Mouse (Mus musculus): ENCODE data around the gene Wdsub1. TPM values are rescaled to one million over a fixed set of nuclear protein-coding genes. Genes with fewer than 3 reads are reported as not detected.

Wdsub1 gene
- polyA plus RNA-seq (2015; fragmentation: Nextera tagmentation; extraction: Ambion mirVana) = 42.3 and 44.6 TPM in 2 replicates

- H3K27ac ChIP-seq (ENCODE audit: low read length) = peak within 1 kb of the TSS; percentile 82
- peak within 1 kb of the TSS; percentile 72 for H3K9ac ChIP-seq (replicated peaks; ENCODE audit: low read depth)
- H3K4me2 ChIP-seq (replicated peaks; ENCODE audit: low read depth, low read length) = peak within 1 kb of the TSS; percentile 75
- H3K4me3 ChIP-seq (ENCODE audit: low read depth, low read length) = peak within 1 kb of the TSS; percentile 92
- H3K27me3 ChIP-seq (replicated peaks; ENCODE audit: insufficient read depth, low read length) = no peaks in the 10 kb centered on the region
- WGBS = 2% methylated on average over 57 of the region's 57 CpGs
- DNase-seq (ENCODE audit: low spot score) (peak; percentile 98), ATAC-seq (peak; percentile 99)
- TF ChIP-seq CTCF (IDR thresholded peaks at IDR 0.05) (peak; percentile 52), EP300 (IDR thresholded peaks at IDR 0.05) (0 out of 2 replicates have a peak, but pooled peaks have one; percentile 7)
- H3K4me1 ChIP-seq (ENCODE audit: insufficient read depth, low read depth, low read length) = 0 out of 2 replicates have a peak, but pooled peaks cover 4% of the 10 kb centered on the region
- no peaks in the 10 kb centered on the region for H3K9me3 ChIP-seq (ENCODE audit: low read length)
- no peaks in the 10 kb centered on the region for H3K36me3 ChIP-seq (ENCODE audit: insufficient read depth, low read length)
These were observed at the start of gene Wdsub1 for GRCm38 (mm10) chr2:59881831-59882741. TSS of gene Wdsub1 (minus strand) at chr2:59882591.

- WGBS = 88% methylated on average over 11 of the region's 11 CpGs
- DNase-seq (ENCODE audit: low spot score) (no peak), ATAC-seq (no peak)
- Histone ChIP-seq H3K9me3 (ENCODE audit: low read length) (no peaks in the 10 kb centered on the region), H3K36me3 (ENCODE audit: insufficient read depth, low read length) (peaks cover 40% of the 10 kb centered on the region; the same call in 1 of the 2 replicates), H3K27ac (ENCODE audit: low read length) (no peak overlapping the region), H3K4me1 (ENCODE audit: insufficient read depth, low read depth, low read length) (no peaks in the 10 kb centered on the region), H3K4me2 (replicated peaks; ENCODE audit: low read depth, low read length) (no peak overlapping the region), H3K27me3 (replicated peaks; ENCODE audit: insufficient read depth, low read length) (no peaks in the 10 kb centered on the region), H3K9ac (replicated peaks; ENCODE audit: low read depth) (no peak overlapping the region), H3K4me3 (ENCODE audit: low read depth, low read length) (no peak overlapping the region)
- no peak for TF ChIP-seq EP300 (IDR thresholded peaks at IDR 0.05)
- TF ChIP-seq CTCF (IDR thresholded peaks at IDR 0.05) = no peak
These were observed 31.2 kb upstream of the Wdsub1 start for GRCm38 (mm10) chr2:59913610-59914009.

- H3K4me3 ChIP-seq (ENCODE audit: low read depth, low read length) = no peak overlapping the region
- no peak overlapping the region for H3K27ac ChIP-seq (ENCODE audit: low read length)
- no peak for DNase-seq (ENCODE audit: low spot score)
- no peaks in the 10 kb centered on the region for H3K4me1 ChIP-seq (ENCODE audit: insufficient read depth, low read depth, low read length)
- no peak for ATAC-seq
- H3K9me3 ChIP-seq (ENCODE audit: low read length) = no peaks in the 10 kb centered on the region
- H3K27me3 ChIP-seq (replicated peaks; ENCODE audit: insufficient read depth, low read length) = no peaks in the 10 kb centered on the region
- H3K36me3 ChIP-seq (ENCODE audit: insufficient read depth, low read length) = peaks cover 46% of the 10 kb centered on the region; the same call in 1 of the 2 replicates
- H3K4me2 ChIP-seq (replicated peaks; ENCODE audit: low read depth, low read length) = no peak overlapping the region
- WGBS = 90% methylated on average over 9 of the region's 9 CpGs
- H3K9ac ChIP-seq (replicated peaks; ENCODE audit: low read depth) = no peak overlapping the region
- TF ChIP-seq EP300 (IDR thresholded peaks at IDR 0.05) = no peak
These were observed 25.7 kb upstream of the Wdsub1 start for GRCm38 (mm10) chr2:59908048-59908447.

- Histone ChIP-seq H3K27me3 (replicated peaks; ENCODE audit: insufficient read depth, low read length) (no peaks in the 10 kb centered on the region), H3K27ac (ENCODE audit: low read length) (no peak overlapping the region), H3K4me2 (replicated peaks; ENCODE audit: low read depth, low read length) (no peak overlapping the region), H3K9ac (replicated peaks; ENCODE audit: low read depth) (no peak overlapping the region), H3K4me3 (ENCODE audit: low read depth, low read length) (no peak overlapping the region), H3K36me3 (ENCODE audit: insufficient read depth, low read length) (peaks cover 41% of the 10 kb centered on the region; the same call in 1 of the 2 replicates), H3K4me1 (ENCODE audit: insufficient read depth, low read depth, low read length) (no peaks in the 10 kb centered on the region), H3K9me3 (ENCODE audit: low read length) (no peaks in the 10 kb centered on the region)
- no peak for ATAC-seq
- 84% methylated on average over 7 of the region's 7 CpGs for WGBS
- no peak for DNase-seq (ENCODE audit: low spot score)
- TF ChIP-seq EP300 (IDR thresholded peaks at IDR 0.05) = no peak
- no peak for TF ChIP-seq CTCF (IDR thresholded peaks at IDR 0.05)
These were observed 21.6 kb upstream of the Wdsub1 start for GRCm38 (mm10) chr2:59904007-59904406.

GRCm38 (mm10) chr2:59898666-59899065 is 16.3 kb upstream of the Wdsub1 start:
- TF ChIP-seq EP300 (IDR thresholded peaks at IDR 0.05) = no peak
- no peak for TF ChIP-seq CTCF (IDR thresholded peaks at IDR 0.05)
- Histone ChIP-seq H3K27me3 (replicated peaks; ENCODE audit: insufficient read depth, low read length) (no peaks in the 10 kb centered on the region), H3K36me3 (ENCODE audit: insufficient read depth, low read length) (peaks cover 24% of the 10 kb centered on the region; the same call in 1 of the 2 replicates), H3K4me3 (ENCODE audit: low read depth, low read length) (no peak overlapping the region), H3K9ac (replicated peaks; ENCODE audit: low read depth) (no peak overlapping the region), H3K27ac (ENCODE audit: low read length) (no peak overlapping the region), H3K9me3 (ENCODE audit: low read length) (no peaks in the 10 kb centered on the region), H3K4me2 (replicated peaks; ENCODE audit: low read depth, low read length) (no peak overlapping the region), H3K4me1 (ENCODE audit: insufficient read depth, low read depth, low read length) (0 out of 2 replicates have a peak, but pooled peaks cover 5% of the 10 kb centered on the region)
- WGBS = 85% methylated on average over 4 of the region's 4 CpGs
- DNase-seq (ENCODE audit: low spot score) (no peak), ATAC-seq (no peak)

GRCm38 (mm10) chr2:59898105-59898504 is 15.7 kb upstream of the Wdsub1 start:
- no peak for TF ChIP-seq EP300 (IDR thresholded peaks at IDR 0.05)
- TF ChIP-seq CTCF (IDR thresholded peaks at IDR 0.05) = no peak
- Histone ChIP-seq H3K27me3 (replicated peaks; ENCODE audit: insufficient read depth, low read length) (no peaks in the 10 kb centered on the region), H3K4me3 (ENCODE audit: low read depth, low read length) (no peak overlapping the region), H3K4me1 (ENCODE audit: insufficient read depth, low read depth, low read length) (0 out of 2 replicates have a peak, but pooled peaks cover 5% of the 10 kb centered on the region), H3K27ac (ENCODE audit: low read length) (no peak overlapping the region), H3K36me3 (ENCODE audit: insufficient read depth, low read length) (peaks cover 20% of the 10 kb centered on the region; the same call in 1 of the 2 replicates), H3K9me3 (ENCODE audit: low read length) (no peaks in the 10 kb centered on the region), H3K9ac (replicated peaks; ENCODE audit: low read depth) (no peak overlapping the region), H3K4me2 (replicated peaks; ENCODE audit: low read depth, low read length) (no peak overlapping the region)
- ATAC-seq = no peak
- 89% methylated on average over 5 of the region's 7 CpGs for WGBS
- no peak for DNase-seq (ENCODE audit: low spot score)

All from lung, postnatal 0 days (tissue).